Mouse (Mus musculus) midbrain, embryonic 15.5 days (tissue): ENCODE data around the gene Tbx3. TPM values are rescaled to one million over a fixed set of nuclear protein-coding genes. Genes with fewer than 3 reads are reported as not detected.

Source experiments
- polyA plus RNA-seq: library from polyadenylated mRNA; unstranded; fragments of >200 nt; fragmentation: Nextera tagmentation; extraction: Ambion mirVana; gene quantifications from 2 replicates; pipeline ENCODE4 v1.2.1, GENCODE M21; 2015

Tbx3 gene
- polyA plus RNA-seq, 1 experiment from 2014 or later: 4.7 TPM

Other genes with a start within 250 kb of the Tbx3 start
- 0.04 TPM in 1 of 2 replicates, not detected in the other for gene Tbx5, start 162.0 kb downstream of the Tbx3 start, polyA plus RNA-seq